Mouse (Mus musculus) heart, postnatal 0 days (tissue): Measurements from ENCODE around the gene Spag4.

Experiments
- CTCF ChIP-seq: IDR thresholded peaks from 2 replicates; pipeline ENCODE4 v1.5.1; 2016; ENCODE audit warnings: antibody characterized with exemption, control low read depth, low read depth
- EP300 ChIP-seq: IDR thresholded peaks from 2 replicates; pipeline ENCODE4 v1.6.1; 2016; ENCODE audit warnings: antibody characterized with exemption, low read depth

GRCm38 (mm10) chr2:156067916-156068315 lies 2.9 kb downstream of the Spag4 start:
- TF ChIP-seq CTCF = no peak
- no peak for TF ChIP-seq EP300
